ENCODE assay signal across 31 mouse cellular contexts in the genomic region with DNA sequence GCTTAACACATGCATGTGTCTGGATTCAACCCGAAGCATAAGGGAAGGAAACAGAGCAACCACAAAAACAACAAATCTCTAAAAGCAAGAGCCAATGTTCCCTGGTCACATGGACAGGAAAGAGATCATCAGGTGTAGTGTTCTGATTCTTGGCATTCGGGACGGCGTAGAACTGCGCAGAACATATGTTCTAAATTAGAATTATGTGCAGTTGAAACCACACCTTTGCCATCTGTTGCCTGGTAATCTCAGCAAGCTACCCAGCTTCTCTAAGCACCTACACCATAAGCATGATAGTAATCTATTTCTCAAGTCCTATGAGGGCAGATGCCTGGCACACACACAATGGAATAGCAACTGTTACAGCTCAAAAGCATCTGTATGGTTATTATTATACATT. TPM values are rescaled to one million over a fixed set of nuclear protein-coding genes. Genes with fewer than 3 reads are reported as not detected.
A peak's percentile ranks its signal among the peaks of the same experiment; 100 is the strongest.
DNase-seq lines count a peak whose midpoint lies in the region; ATAC-seq and TF ChIP-seq lines count a peak whose summit lies in the region.
"Had no signal": no experiment of that assay in that cellular context is flagged by ENCODE, and none has a peak within 500 bp of the region (broad histone marks: within the 10 kb centered on the region; RNA-seq: fewer than 3 reads in every experiment).

No protein-coding gene starts in this region.

- no peak overlapping the region for H3K4me2 ChIP-seq in midbrain, embryonic 11.5 days
- H3K4me2 ChIP-seq: embryonic facial prominence, embryonic 15.5 days; forebrain, embryonic 12.5 days; heart, embryonic 11.5 days; hindbrain, embryonic 15.5 days; kidney, embryonic 15.5 days; limb, embryonic 12.5 days; liver, embryonic 11.5 days; lung, embryonic 15.5 days; midbrain, embryonic 12.5 days; neural tube, embryonic 12.5 days had no signal

- whole genome bisulfite sequencing in cerebellum, adult 2 months, result 23% methylated on average over 5 of the region's 5 CpGs
- 94% methylated on average over 5 of the region's 5 CpGs for WGBS in midbrain, embryonic 11.5 days

- H3K27me3 ChIP-seq in cerebellum, adult 2 months (ENCODE audit: control insufficient read depth, insufficient read depth, low read length), result no peaks in the 10 kb centered on the region
- no peaks in the 10 kb centered on the region for H3K27me3 ChIP-seq in midbrain, embryonic 11.5 days (ENCODE audit: control insufficient read depth, insufficient read depth, low read length)
- H3K27me3 ChIP-seq: embryonic facial prominence, embryonic 15.5 days; forebrain, embryonic 12.5 days; hindbrain, embryonic 15.5 days; kidney, embryonic 15.5 days; limb, embryonic 12.5 days; lung, embryonic 15.5 days; neural tube, embryonic 12.5 days had no signal

- peaks cover 14% of the 10 kb centered on the region for H3K4me1 ChIP-seq in cerebellum, adult 2 months (ENCODE audit: control insufficient read depth, insufficient read depth, low read length)
- H3K4me1 ChIP-seq in midbrain, embryonic 11.5 days (ENCODE audit: control insufficient read depth, insufficient read depth, low read length), result no peaks in the 10 kb centered on the region
- H3K4me1 ChIP-seq: embryonic facial prominence, embryonic 15.5 days; forebrain, embryonic 12.5 days; hindbrain, embryonic 15.5 days; kidney, embryonic 15.5 days; lung, embryonic 15.5 days; midbrain, embryonic 12.5 days; neural tube, embryonic 12.5 days had no signal

- peak in 1 of 2 experiments; percentile 63 for DNase-seq in cerebellum, adult 2 months
- DNase-seq in cerebellum, postnatal 14 days, result no peak
- peak; percentile 11 to 15 for DNase-seq in layer of hippocampus, adult 8-10 months (ENCODE audit: low spot score in 2 of 2)
- no peak for DNase-seq in layer of hippocampus, adult 2 months (ENCODE audit: low spot score in 2 of 2)
- DNase-seq in cerebellum, adult 9-10 months, result peak; percentile 62
- DNase-seq in midbrain, embryonic 11.5 days (ENCODE audit: low spot score, missing footprints), result no peak
- no peak for DNase-seq in heart, postnatal 4 days
- DNase-seq: adrenal gland, postnatal 25 days; forebrain, postnatal 0 days; gastrocnemius, postnatal 25 days; heart, adult 18-20 months; kidney, adult 18-20 months; kidney, postnatal 25 days; lung, postnatal 36 days; right cerebral cortex, adult 18-20 months; thymus, adult 2 months; thymus, postnatal 36 days had no signal

- no peak for ATAC-seq in midbrain, embryonic 11.5 days (ENCODE audit: low FRiP score)
- ATAC-seq: CD4-positive, CD25-positive, alpha-beta regulatory T cell, adult 4 months; forebrain, postnatal 0 days had no signal

- TF ChIP-seq POLR2A in cerebellum, adult 2 months (IDR thresholded peaks at IDR 0.05; ENCODE audit: borderline replicate concordance, insufficient read depth, low read length), result no peak

- H3K9ac ChIP-seq in midbrain, embryonic 11.5 days (ENCODE audit: low read length), result no peak overlapping the region
- H3K9ac ChIP-seq: embryonic facial prominence, embryonic 15.5 days; forebrain, embryonic 12.5 days; forebrain, postnatal 0 days; hindbrain, embryonic 15.5 days; kidney, embryonic 15.5 days; limb, embryonic 12.5 days; lung, embryonic 15.5 days; midbrain, embryonic 12.5 days; neural tube, embryonic 12.5 days had no signal

- H3K36me3 ChIP-seq in midbrain, embryonic 11.5 days (ENCODE audit: control insufficient read depth, insufficient read depth, low read length), result no peaks in the 10 kb centered on the region
- H3K36me3 ChIP-seq: embryonic facial prominence, embryonic 10.5 days; embryonic facial prominence, embryonic 15.5 days; forebrain, embryonic 12.5 days; hindbrain, embryonic 15.5 days; kidney, embryonic 15.5 days; limb, embryonic 12.5 days; lung, embryonic 15.5 days; midbrain, embryonic 12.5 days; neural tube, embryonic 12.5 days had no signal

- H3K4me3 ChIP-seq in cerebellum, adult 2 months (replicated peaks; ENCODE audit: insufficient read depth, low read depth, low read length), result peak overlapping the region; percentile 12
- H3K4me3 ChIP-seq in layer of hippocampus, adult 2 months, result no peak overlapping the region
- H3K4me3 ChIP-seq in midbrain, embryonic 11.5 days (ENCODE audit: low read depth, low read length), result no peak overlapping the region
- H3K4me3 ChIP-seq: embryonic facial prominence, embryonic 10.5 days; embryonic facial prominence, embryonic 15.5 days; forebrain, embryonic 12.5 days; hindbrain, embryonic 15.5 days; kidney, embryonic 15.5 days; left cerebral cortex, adult 2 months; limb, embryonic 12.5 days; lung, embryonic 15.5 days; midbrain, embryonic 12.5 days; myocyte; neural tube, embryonic 12.5 days had no signal

- no peaks in the 10 kb centered on the region for H3K9me3 ChIP-seq in midbrain, embryonic 11.5 days (ENCODE audit: control insufficient read depth, low read length)
- H3K9me3 ChIP-seq: embryonic facial prominence, embryonic 10.5 days; embryonic facial prominence, embryonic 15.5 days; forebrain, embryonic 12.5 days; hindbrain, embryonic 15.5 days; kidney, embryonic 15.5 days; limb, embryonic 12.5 days; lung, embryonic 15.5 days; midbrain, embryonic 12.5 days; neural tube, embryonic 12.5 days had no signal

- H3K27ac ChIP-seq in cerebellum, adult 2 months (ENCODE audit: insufficient read depth, low read length), result peak overlapping the region; percentile 49
- no peak overlapping the region for H3K27ac ChIP-seq in layer of hippocampus, adult 2 months
- H3K27ac ChIP-seq in midbrain, embryonic 11.5 days (ENCODE audit: low read depth, low read length), result no peak overlapping the region
- H3K27ac ChIP-seq: embryonic facial prominence, embryonic 10.5 days; embryonic facial prominence, embryonic 15.5 days; forebrain, embryonic 12.5 days; hindbrain, embryonic 15.5 days; kidney, embryonic 15.5 days; left cerebral cortex, adult 2 months; limb, embryonic 12.5 days; lung, embryonic 15.5 days; midbrain, embryonic 12.5 days; neural tube, embryonic 12.5 days had no signal

- no peak for TF ChIP-seq CTCF in cerebellum, adult 2 months (IDR thresholded peaks at IDR 0.05; ENCODE audit: borderline replicate concordance, insufficient read depth, low read depth, low read length)
- no peak for TF ChIP-seq CTCF in layer of hippocampus, adult 2 months (conservative IDR thresholded peaks at IDR 0.05)

RNA-seq across cellular contexts. Expression of gene Rasgef1b, which starts 27.1 kb away (rescaled TPM):
- polyA plus RNA-seq in cerebellum, adult 2 months (2012; rRNA removed), result 16.7 and 19.6 TPM in 2 replicates
- 10 to 100 TPM; 15.6 to 18.0 (median 16.5) TPM for total RNA-seq in layer of hippocampus, adult 8-10 months (2022)
- total RNA-seq in layer of hippocampus, adult 2 months (2021), result 10 to 100 TPM; 11.1 to 11.9 TPM
- polyA plus RNA-seq in midbrain, embryonic 11.5 days (2014; fragmentation: Nextera tagmentation; extraction: Ambion mirVana), result 28.6 and 29.7 TPM in 2 replicates
- 10 to 100 TPM; 20.4 to 22.4 TPM for total RNA-seq in heart, postnatal 4 days (2021)

Comparison
In these comparisons a context has a peak if more than half of its experiments do, and no peak if none do; other contexts are left out.
1. DNase-seq: peak in layer of hippocampus, adult 8-10 months (2 of 2) and cerebellum, adult 9-10 months (single experiment); none in cerebellum, postnatal 14 days (0 of 2), layer of hippocampus, adult 2 months (0 of 2), midbrain, embryonic 11.5 days (single experiment) and heart, postnatal 4 days (single experiment).